Mouse (Mus musculus) embryonic fibroblast, embryonic 13.5 days (primary cell): ENCODE measurements at regions not wholly inside any gene's neighbourhood (a gene's known extent, or its start where the extent isn't known, plus 50 kb on each side); places are given as distances from the start of the nearest gene placed in this dataset.
"Not testable (repeated sequence)": the region's sequence is repeated elsewhere in the genome, so short reads cannot be mapped to it uniquely, and the experiment has no call there.

ENCODE experiments used
- H3K27ac ChIP-seq: 2 replicates; pipeline ENCODE4 v1.5.1; 2012; ENCODE audit warnings: low read length, control low read depth, inconsistent platforms; ENCODE audit not compliant: insufficient read depth
- H3K4me1 ChIP-seq: 2 replicates; pipeline ENCODE4 v1.6.1; 2011; ENCODE audit warnings: low read length; ENCODE audit not compliant: control insufficient read depth, insufficient read depth
- H3K4me3 ChIP-seq: 2 replicates; pipeline ENCODE4 v1.5.1; 2011; ENCODE audit warnings: mild to moderate bottlenecking, control low read depth, low read length; ENCODE audit not compliant: insufficient read depth
- CTCF ChIP-seq: IDR thresholded peaks from 2 replicates; pipeline ENCODE4 v1.5.1; 2011; ENCODE audit warnings: mild to moderate bottlenecking, control low read depth, low read length, moderate library complexity, borderline replicate concordance; ENCODE audit not compliant: insufficient read depth
- POLR2A ChIP-seq: IDR thresholded peaks from 2 replicates; pipeline ENCODE4 v1.6.1; 2011; ENCODE audit warnings: low read depth, mild to moderate bottlenecking, control low read depth, low read length, moderate library complexity

DNA sequence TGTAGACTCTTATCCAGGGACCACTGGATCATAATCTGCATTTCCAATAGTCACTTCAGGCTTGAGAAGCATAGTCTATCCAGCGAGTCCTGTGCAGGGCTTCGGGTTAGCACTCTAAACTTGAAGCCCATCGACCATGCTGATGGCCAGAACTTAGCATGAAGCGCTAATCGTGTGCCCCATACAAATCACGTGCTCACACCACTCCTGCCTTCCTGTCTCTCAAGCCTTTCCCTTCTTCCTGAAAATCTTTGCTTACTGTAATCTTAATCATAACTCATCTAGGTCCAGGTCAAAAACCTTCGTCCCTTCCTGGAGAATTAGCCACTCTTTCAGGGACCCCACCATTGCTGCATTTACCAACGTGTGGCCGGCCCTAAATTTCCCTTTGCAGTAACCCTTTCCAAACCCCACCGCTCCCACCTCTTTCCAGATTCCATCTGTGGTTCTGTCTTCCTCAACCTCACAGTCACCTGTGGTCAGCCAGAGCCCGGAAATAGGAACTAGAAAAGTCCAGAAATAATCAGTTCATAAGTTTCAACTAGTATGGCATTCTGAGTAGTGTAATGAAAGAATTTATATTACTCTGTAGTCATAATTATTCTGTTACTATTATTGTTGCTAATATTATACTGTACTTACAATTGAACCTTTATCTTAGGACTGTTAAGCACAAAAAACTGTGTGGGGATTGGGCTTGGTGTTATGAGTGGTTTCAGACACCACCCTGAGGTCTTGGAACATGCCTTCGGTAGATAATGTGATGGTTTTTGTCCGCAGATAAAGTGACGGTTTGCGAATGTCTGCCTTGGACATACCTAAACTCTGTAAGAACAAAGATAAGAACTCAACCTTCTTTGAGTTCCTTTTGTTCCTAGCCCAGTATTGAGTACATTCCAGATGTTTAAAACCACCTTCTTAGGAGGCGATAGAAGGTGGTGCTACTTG, 57.3 kb upstream of the Slc1a3 start:
- H3K27ac ChIP-seq: no peak overlapping the region
- H3K4me1 ChIP-seq: no peaks in the 10 kb centered on the region
- TF ChIP-seq CTCF: no peak
- no peak for TF ChIP-seq POLR2A
- H3K4me3 ChIP-seq: no peak overlapping the region

DNA sequence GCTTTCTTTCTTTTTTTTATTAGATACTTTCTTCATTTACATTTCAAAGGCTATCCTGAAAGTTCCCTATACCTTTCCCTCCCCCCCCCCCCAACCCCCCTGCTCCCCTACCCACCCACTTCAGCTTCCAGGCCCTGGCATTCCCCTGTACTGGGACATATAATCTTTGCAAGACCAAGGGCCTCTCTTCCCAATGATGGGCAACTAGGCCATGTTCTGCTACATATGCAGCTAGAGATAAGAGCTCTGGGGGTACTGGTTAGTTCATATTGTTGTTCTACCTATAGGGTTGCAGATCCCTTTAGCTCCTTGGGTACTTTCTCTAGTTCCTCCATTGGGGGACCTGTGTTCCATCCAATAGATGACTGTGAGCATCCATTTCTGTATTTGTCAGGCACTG, 55.6 kb upstream of the Slc1a3 start:
- H3K27ac ChIP-seq, H3K4me3 ChIP-seq, H3K4me1 ChIP-seq: not testable (repeated sequence)

DNA sequence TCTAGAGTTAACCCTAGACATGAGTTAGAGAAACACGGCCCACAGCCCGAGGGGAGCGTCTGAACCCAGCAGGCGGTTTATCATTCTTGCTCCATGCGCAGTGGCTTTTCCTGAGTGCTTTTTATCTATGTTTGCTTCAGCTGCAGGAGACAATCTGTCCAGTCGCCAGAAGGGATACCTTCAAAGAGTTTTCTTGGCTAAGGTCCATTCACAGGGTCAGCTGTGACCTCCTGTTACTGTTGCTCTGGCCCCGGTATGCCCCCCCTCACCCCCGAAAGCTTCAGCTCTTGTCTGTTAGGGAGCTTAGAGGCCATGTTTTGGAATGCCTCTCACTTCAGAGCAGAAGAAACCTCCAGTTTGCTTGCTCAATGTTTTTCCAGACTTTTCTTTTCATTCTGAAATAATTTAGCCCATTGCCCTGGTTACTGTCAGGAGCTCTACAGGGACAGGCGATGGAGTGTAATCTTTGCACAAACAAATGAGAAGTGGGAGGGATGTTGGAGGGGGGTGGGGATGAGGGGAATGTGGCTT, 51.2 kb upstream of the Slc1a3 start:
- Histone ChIP-seq H3K4me3 (no peak overlapping the region), H3K27ac (no peak overlapping the region), H3K4me1 (no peaks in the 10 kb centered on the region; the same call in 1 of the 2 replicates)
- no peak for TF ChIP-seq CTCF
- TF ChIP-seq POLR2A: no peak

DNA sequence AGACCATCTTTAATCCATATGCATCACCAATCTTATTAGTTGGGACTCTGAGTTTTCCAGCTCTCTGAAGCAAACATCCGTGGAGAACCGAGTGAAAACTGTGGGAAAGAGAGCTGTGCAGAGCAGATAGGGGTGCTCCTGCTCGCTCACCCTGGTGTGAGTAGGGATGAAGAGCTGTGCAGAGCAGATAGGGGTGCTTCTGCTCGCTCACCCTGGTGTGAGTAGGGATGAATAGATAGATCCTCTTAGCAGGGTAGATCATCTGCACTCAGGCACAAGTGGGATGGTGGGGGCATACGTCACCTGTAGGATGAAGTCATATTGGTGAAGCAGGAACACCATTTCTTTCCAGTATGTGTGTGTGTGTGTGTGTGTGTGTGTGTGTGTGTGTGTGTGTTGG, 50.6 kb upstream of the Slc1a3 start:
- Histone ChIP-seq H3K27ac (no peak overlapping the region), H3K4me1 (no peaks in the 10 kb centered on the region; the same call in 1 of the 2 replicates), H3K4me3 (no peak overlapping the region)
- TF ChIP-seq POLR2A: no peak
- no peak for TF ChIP-seq CTCF
